Mouse (Mus musculus): Measurements from ENCODE around the gene Gipc3.
A peak's percentile ranks its signal among the peaks of the same experiment; 100 is the strongest.

Gene Gipc3

DNA sequence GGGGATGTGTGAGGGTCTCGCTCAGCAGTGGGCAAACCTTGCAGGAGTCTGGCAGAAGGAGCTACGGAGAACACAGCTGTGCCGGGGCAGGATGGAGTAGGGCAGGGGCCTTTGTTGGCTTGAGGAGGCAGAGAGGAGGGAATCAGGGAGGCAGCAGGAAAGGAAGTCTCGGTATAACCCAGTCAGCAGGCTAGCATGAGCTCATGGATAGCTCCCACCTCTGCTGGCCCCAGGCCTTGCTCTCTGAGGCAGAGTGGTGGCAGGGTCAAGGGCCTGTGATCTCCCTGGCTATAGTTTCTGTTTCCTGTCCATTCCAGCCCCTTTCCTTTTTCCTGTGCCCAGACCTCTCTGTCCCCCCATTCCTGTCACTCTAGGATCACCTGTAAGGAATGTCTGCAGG, 40.8 kb downstream of the Gipc3 start:
- DNase-seq (ENCODE audit: inconsistent age in 2 of 2, low spot score in 1 of 2) = no peak

DNA sequence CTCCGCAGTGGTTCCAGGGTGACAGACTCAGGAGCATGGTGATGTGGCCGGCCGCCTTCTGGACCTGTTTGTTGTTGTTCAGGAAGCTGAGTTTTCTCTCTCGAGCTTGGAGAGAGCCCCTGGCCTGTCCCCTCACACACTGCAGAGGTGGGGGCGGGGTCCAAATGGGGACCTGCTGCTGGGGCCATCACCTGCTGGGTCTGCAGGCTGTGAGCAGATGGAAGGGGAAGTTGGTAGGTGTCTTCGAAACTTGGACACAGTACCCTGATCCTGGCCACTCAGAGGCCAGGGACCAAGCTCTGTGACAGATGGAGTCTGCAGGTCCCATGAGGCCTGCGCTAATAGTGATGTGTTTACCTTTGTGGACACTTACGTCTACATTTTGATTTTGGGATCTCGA, 41.7 kb downstream of the Gipc3 start:
- no peak for DNase-seq (ENCODE audit: inconsistent age in 2 of 2, low spot score in 1 of 2)

DNA sequence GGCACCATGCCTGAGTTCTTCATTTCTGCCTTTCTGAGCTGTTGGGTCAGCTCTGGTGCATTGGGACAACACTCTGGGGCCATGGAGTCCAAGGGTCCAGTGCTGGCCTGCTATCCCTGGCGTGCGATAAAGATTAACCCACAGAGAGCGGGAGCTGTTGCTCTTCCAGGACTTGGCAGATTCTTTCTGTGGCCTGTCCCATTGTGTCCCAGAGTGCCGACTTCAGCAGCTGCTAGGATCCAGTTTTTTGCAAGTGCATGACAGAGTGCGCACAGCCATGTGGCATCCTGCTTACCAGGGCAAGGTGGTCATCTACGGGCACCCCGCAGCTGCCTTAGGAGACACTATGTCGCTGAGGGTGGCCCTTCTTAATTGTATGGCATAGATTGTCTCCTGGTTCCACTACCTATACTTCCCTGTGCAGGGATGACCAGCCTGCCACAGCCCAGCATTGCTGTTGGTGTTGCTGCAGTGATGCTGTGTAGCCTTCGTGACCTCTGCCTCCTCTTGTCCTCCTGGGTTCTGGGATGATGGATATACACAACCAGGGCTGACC, 42.6 kb downstream of the Gipc3 start:
- no peak for DNase-seq (ENCODE audit: inconsistent age in 2 of 2, low spot score in 1 of 2)

- no peak for DNase-seq (ENCODE audit: inconsistent age in 2 of 2, low spot score in 1 of 2)
Measured at GRCm38 (mm10) chr10:81299585-81300351, 43.3 kb downstream of the Gipc3 start.

DNA sequence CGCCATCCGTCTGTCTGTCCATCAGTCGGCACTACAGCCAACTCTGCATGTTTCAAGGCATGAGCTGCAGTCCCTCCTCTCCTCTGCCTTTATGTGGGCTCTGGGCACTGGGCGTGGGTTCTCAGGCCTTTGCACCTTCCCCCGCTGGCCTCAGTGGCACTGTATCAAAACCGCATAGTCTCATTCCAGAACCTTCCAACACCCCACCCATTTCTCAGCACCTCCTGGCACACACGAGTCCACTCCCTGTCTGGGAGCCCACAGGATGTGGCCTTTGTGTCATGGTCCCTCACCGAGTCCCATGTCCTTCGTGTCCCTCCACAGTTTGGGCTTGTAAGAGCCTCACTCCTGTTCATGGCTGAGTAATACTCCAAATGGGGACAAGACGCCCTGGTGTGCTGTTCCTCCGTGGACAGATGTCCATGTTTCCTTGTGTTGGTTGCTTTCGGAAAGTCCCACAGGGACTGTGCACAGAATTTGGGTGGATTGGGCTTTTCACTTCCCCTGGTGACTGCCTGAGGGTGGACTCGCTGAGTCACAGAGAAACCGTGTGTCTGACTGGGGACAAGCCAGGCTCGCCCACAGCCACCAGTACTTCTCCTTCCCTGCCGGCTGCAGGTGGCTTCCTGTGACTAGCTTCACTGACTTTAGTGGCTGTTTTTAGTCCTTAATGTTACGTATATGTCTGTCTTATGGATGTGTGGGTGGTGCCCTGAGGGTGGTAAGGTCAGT, 44.5 kb downstream of the Gipc3 start:
- DNase-seq (ENCODE audit: inconsistent age in 2 of 2, low spot score in 1 of 2) = peak in 1 of 2 experiments; percentile 47

DNA sequence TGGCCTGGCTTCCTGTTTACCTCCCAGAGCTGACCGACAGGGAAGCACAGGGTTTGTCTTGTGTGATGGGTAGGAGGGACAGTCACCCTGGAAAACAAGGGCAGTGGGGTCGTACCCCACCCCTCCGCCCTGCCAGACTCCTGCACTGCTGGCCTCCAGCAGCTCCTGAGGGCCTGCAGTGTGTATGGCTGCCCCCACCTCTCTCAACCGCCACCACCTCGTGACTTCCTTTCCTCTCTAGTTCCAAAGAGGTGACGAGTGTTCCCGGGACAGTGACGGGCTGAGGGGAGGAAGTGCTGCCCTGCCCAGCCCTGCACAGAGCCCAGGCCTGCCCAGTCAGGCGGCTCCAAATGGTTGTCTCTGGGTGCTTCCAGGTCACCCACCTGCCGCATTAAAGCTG, 45.2 kb downstream of the Gipc3 start:
- DNase-seq (ENCODE audit: inconsistent age in 2 of 2, low spot score in 1 of 2) = peak; percentile 67 to 81

- no peak for DNase-seq (ENCODE audit: inconsistent age in 2 of 2, low spot score in 1 of 2)
Measured at GRCm38 (mm10) chr10:81297246-81297645, 45.8 kb downstream of the Gipc3 start.

GRCm38 (mm10) chr10:81295185-81295584, 47.9 kb downstream of the Gipc3 start:
- no peak for DNase-seq (ENCODE audit: inconsistent age in 2 of 2, low spot score in 1 of 2)

GRCm38 (mm10) chr10:81294442-81294841, 48.6 kb downstream of the Gipc3 start:
- DNase-seq (ENCODE audit: inconsistent age in 2 of 2, low spot score in 1 of 2) = no peak

DNA sequence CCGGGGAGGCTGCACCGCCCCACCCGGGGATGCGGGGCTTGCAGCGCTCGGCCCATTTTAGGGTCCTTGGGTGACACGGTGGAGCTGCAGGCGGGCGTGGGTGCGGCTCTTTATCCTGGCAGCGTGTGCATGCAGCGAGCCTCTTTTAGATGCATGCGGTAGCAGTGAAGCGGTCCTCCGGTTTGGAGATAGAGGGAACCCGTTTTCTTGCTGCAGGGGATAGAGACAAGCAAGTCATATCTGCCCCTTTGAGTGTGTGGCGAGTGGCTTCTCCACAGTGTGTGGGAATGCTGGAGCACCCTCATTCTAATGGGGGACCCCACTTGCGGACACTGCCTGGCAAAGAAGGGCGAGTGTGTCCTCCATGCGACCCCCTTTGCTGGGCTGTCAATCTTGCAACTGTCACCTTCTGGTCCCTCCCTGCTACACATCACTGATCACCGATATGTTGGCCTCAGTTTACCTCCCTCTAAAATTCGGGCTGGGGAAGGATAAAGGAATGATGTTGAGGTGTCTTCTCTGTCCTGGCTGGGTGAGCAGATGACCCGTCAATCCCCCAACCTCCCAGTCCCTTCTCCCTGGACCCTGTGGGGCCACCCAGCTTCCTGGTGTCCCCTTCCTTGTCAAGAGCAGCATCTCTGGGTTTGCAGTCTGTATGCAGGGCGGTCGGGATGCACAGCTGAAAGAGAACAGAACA, 49.6 kb downstream of the Gipc3 start:
- no peak for DNase-seq (ENCODE audit: inconsistent age in 2 of 2, low spot score in 1 of 2)

DNA sequence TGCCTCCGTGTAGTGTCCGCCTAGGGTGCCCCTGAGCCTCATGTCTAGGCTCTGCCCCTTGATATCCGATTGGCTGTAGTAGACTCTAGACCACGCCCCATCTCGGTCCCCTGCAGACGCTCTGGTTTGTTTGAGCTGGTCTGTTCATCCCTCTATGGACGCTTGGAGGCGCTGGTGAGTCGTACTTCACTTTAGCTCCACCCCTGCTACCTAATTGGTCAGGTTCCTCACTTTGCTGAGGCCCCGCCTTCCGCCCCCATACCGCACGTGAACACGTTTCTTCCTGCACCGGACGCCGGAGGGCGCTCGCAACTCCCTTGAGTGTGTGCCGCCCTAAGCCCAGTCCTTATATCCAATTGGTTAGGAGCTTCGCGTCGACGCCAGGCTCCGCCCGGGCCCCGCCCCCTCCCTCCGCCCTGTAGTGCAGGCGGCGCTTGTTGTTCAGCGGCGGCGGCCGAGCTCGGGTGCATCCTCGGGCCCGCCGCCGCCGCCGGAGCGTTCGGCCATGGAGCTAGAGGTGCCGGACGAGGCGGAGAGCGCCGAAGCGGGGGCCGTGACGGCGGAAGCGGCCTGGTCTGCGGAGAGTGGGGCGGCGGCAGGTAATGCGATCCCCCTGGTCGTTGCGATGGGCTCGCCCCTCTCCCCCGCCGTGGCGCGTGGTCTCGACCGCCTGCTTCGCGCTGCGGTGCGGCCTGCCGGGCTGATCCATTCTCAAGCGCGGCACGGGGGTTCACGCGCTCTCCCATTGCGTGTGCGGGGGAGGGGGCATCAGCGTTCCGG, 50.3 kb downstream of the Gipc3 start, which contains the start of gene Pip5k1c:
TSS of gene Pip5k1c (plus strand) at position 410 of the 780 bp plus-strand sequence.
- DNase-seq (ENCODE audit: inconsistent age in 2 of 2, low spot score in 1 of 2) = peak; percentile 100

GRCm38 (mm10) chr10:81291511-81292104, 51.5 kb downstream of the Gipc3 start, which contains the start of gene Tjp3:
TSS of gene Tjp3 (minus strand) at chr10:81291581.
- no peak for DNase-seq (ENCODE audit: inconsistent age in 2 of 2, low spot score in 1 of 2)

DNA sequence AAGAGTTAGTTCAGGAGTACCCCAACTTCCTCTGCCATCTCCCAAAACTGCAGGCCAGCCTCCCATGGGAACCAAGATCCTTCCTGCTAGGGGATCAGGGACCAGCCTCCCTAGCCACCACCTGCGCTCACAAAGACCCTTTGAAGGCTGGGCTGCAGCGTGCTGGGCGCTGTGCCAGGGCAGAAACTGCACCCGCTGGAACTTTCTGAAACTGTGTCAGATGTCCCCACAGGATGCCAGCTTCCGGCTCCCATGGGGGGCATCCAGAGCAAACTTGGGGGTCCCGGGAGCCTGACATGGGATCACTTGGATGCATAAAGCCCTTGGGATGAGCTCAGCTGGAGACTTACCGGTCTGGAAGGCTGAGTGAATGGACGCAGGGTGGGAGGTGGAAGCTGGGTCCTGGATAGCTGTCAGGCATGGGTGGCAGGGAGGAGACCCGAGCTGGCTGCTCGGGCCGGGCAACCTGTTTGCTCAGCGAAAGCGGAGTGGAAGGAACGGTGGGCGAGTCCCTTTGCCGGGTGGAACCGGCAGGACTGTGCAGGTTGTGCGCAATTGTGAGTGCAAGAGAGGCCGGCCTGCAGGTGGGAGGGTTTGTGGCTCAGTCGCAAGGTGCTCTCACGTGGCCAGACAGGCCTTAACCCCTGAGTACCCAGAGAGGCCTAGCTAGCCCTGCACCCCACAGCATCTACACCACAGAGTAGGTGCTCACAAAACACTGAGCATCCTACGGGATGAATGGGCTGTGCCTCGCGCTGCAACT, 52.2 kb downstream of the Gipc3 start:
- peak in 1 of 2 experiments; percentile 56 for DNase-seq (ENCODE audit: inconsistent age in 2 of 2, low spot score in 1 of 2)

GRCm38 (mm10) chr10:81289811-81290210, 53.3 kb downstream of the Gipc3 start:
- peak in 1 of 2 experiments; percentile 50 for DNase-seq (ENCODE audit: inconsistent age in 2 of 2, low spot score in 1 of 2)

- DNase-seq (ENCODE audit: inconsistent age in 2 of 2, low spot score in 1 of 2) = peak; percentile 66 to 81
Measured at GRCm38 (mm10) chr10:81289278-81289677, 53.8 kb downstream of the Gipc3 start.

DNA sequence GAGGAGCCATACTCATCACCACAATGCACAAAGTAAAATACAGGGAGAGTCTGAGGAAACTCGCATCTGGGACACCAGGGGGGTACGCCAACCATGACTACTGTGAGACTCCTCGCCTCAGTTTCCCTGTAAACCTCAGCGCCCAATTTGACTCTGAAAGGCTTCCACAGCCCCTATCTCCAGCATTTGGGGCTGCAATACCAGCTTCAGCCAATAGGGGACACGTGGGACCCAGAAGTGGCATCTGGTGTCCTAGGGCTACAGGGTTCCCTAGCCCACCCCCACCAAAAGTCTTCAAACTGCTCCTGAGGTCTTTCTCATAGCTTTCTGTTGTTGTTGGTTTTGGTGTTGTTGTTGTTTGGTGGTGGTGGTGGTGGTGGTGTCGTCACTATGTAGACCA, 54.5 kb downstream of the Gipc3 start:
- peak in 1 of 2 experiments; percentile 74 for DNase-seq (ENCODE audit: inconsistent age in 2 of 2, low spot score in 1 of 2)

GRCm38 (mm10) chr10:81287513-81288157, 55.4 kb downstream of the Gipc3 start:
- DNase-seq (ENCODE audit: inconsistent age in 2 of 2, low spot score in 1 of 2) = peak in 1 of 2 experiments; percentile 80

- no peak for DNase-seq (ENCODE audit: inconsistent age in 2 of 2, low spot score in 1 of 2)
Measured at GRCm38 (mm10) chr10:81286586-81286985, 56.5 kb downstream of the Gipc3 start.
